15 mouse cellular contexts compared by ENCODE assay signal in genomic region chr10:21982303-21982702, GRCm38 (mm10).
"Had no signal": no experiment of that assay in that cellular context is flagged by ENCODE, and none has a peak within 500 bp of the region (broad histone marks: within the 10 kb centered on the region; RNA-seq: fewer than 3 reads in every experiment).

No protein-coding gene starts in this region.

- H3K4me3 ChIP-seq: kidney, embryonic 15.5 days; left cerebral cortex, adult 2 months; limb, embryonic 15.5 days; liver, embryonic 12.5 days; midbrain, embryonic 10.5 days; myocyte; neural tube, embryonic 12.5 days; stomach, embryonic 15.5 days had no signal

- H3K36me3 ChIP-seq: kidney, embryonic 15.5 days; limb, embryonic 15.5 days; liver, embryonic 12.5 days; midbrain, embryonic 10.5 days; neural tube, embryonic 12.5 days; stomach, embryonic 15.5 days had no signal

- H3K27ac ChIP-seq: kidney, embryonic 15.5 days; left cerebral cortex, adult 2 months; limb, embryonic 15.5 days; liver, embryonic 12.5 days; midbrain, embryonic 10.5 days; neural tube, embryonic 12.5 days; stomach, embryonic 15.5 days had no signal

- H3K4me1 ChIP-seq: kidney, embryonic 15.5 days; limb, embryonic 15.5 days; liver, embryonic 12.5 days; midbrain, embryonic 10.5 days; neural tube, embryonic 12.5 days; stomach, embryonic 15.5 days had no signal

- H3K27me3 ChIP-seq: kidney, embryonic 15.5 days; limb, embryonic 15.5 days; liver, embryonic 12.5 days; neural tube, embryonic 12.5 days; stomach, embryonic 15.5 days had no signal

- DNase-seq: kidney, adult 2 months; kidney, postnatal 14 days; lung, embryonic 14.5 days; lung, postnatal 10 days; lung, postnatal 4 days; midbrain, embryonic 14.5 days; right cerebral cortex, postnatal 14 days had no signal

- H3K9me3 ChIP-seq: kidney, embryonic 15.5 days; limb, embryonic 15.5 days; liver, embryonic 12.5 days; midbrain, embryonic 10.5 days; neural tube, embryonic 12.5 days; stomach, embryonic 15.5 days had no signal

- H3K9ac ChIP-seq: kidney, embryonic 15.5 days; limb, embryonic 15.5 days; liver, embryonic 12.5 days; lung, embryonic 14.5 days; neural tube, embryonic 12.5 days; stomach, embryonic 15.5 days had no signal
